Mouse (Mus musculus) cortical plate, adult 2 months (tissue): ENCODE results near the gene Ift140. TPM values are rescaled to one million over a fixed set of nuclear protein-coding genes. Genes with fewer than 3 reads are reported as not detected.

ENCODE experiments used
- H3K27ac ChIP-seq: fragments of 200-500 bp; 2 replicates; pipeline ENCODE4 v1.5.1; 2012; ENCODE audit warnings: low read length, control low read depth, inconsistent platforms; ENCODE audit not compliant: insufficient read depth
- H3K4me1 ChIP-seq: fragments of 200-500 bp; 2 replicates; pipeline ENCODE4 v1.6.1; 2011; ENCODE audit warnings: low read length; ENCODE audit not compliant: control insufficient read depth, insufficient read depth
- H3K4me3 ChIP-seq: fragments of 200-500 bp; 2 replicates; pipeline ENCODE4 v1.5.1; 2011; ENCODE audit warnings: mild to moderate bottlenecking, low read length, control low read depth; ENCODE audit not compliant: insufficient read depth
- CTCF ChIP-seq: fragments of 200-500 bp; IDR thresholded peaks from 2 replicates; pipeline ENCODE4 v1.5.1; 2011; ENCODE audit warnings: mild to moderate bottlenecking, control low read depth, low read length; ENCODE audit not compliant: insufficient read depth; ENCODE audit errors: extremely low read depth
- POLR2A ChIP-seq: fragments of 200-500 bp; IDR thresholded peaks from 2 replicates; pipeline ENCODE4 v1.6.1; 2011; ENCODE audit warnings: mild to moderate bottlenecking, low read length, control low read depth; ENCODE audit not compliant: insufficient read depth; ENCODE audit errors: extremely low read depth
- polyA plus RNA-seq: library from polyadenylated mRNA; depleted of rRNA; stranded (reverse); fragments of >200 nt; gene quantifications from 2 replicates; pipeline ENCODE4 v1.2.3, GENCODE M21; 2012; rRNA removed

The Ift140 gene
- polyA plus RNA-seq, 1 experiment: 22.2 TPM

DNA sequence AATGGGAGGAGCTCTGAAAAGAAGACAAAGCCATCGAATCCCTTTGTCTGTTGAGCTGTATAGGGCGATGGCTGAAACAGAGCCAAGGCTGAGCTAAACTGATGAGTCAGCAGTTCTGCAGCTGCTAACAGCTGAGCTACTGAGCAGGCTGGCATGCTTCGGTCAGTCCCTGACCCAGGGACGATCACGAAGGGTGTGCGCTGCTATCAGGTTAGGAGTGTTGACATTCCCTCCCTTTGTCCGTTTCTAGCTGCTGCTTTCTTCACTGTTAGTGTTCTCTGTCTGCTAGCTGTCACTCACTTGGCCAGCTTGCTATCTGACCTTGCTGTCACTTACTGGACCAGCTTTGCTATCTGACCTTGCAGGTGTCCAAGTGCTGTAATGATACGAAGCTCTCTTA lies 111.2 kb downstream of the Ift140 start:
- TF ChIP-seq CTCF (no peak), POLR2A (no peak)
- Histone ChIP-seq H3K27ac (no peak overlapping the region), H3K4me1 (no peaks in the 10 kb centered on the region), H3K4me3 (no peak overlapping the region)

DNA sequence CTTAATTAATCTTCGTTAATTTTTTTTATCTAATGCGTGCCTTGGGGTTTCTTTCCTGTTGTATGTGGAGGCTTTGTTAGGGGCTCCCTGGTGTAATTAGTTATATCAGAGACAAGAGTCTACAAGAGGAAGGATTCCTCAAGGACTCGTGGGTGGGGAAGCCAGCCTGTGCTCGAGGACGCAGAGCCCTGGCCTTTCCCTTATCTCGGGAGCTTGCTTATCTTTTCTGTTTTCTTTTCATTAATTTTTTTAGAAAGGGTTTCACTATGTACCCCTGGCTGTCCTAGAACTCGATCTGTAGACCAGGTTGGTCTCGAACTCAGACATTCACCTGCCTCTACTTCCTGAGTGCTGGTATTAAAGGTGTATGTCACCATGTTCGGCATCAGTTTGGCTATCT lies 111.8 kb downstream of the Ift140 start:
- Histone ChIP-seq H3K4me1 (no peaks in the 10 kb centered on the region), H3K4me3 (no peak overlapping the region), H3K27ac (no peak overlapping the region)
- TF ChIP-seq POLR2A (no peak), CTCF (no peak)

DNA sequence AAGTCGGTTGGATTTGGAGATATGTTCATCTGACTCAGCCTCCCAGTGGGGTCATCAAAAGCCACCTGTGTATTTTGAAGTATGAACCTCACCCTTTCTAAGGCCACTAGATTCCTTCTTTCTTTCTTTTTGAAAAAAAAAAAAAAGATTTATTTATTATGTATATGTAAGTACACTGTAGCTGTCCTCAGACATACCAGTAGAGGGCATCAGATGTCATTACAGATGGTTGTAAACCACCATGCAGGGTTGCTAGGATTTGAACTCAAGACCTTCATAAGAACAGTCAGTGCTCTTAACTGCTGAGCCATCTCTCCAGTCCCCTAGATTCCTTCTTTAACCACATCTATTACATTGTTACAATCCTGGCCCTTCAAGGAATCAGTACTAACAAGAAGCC lies 114.2 kb downstream of the Ift140 start:
- peaks cover 4% of the 10 kb centered on the region for H3K4me1 ChIP-seq
- TF ChIP-seq CTCF (no peak), POLR2A (no peak)
- no peak overlapping the region for H3K27ac ChIP-seq
- H3K4me3 ChIP-seq: no peak overlapping the region

DNA sequence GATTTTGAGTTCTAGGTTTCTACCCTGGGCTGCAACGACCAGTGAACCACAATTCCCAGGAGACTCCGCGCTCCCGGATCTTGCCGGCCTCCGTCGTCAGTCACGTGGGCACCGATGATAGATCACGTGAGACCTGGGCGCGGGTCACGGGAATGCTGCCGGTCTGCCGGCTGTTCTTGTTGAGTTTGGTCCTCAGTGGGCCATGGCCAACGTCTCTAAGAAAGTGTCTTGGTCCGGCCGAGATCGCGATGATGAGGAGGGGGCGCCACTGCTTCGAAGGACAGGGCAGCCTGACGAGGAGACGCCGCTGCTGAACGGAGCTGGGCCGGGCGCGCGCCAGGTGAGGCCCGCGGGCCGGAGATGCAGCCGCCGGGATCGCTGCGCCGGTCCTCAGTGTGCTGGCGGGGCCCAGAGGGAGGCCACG lies 117.4 kb downstream of the Ift140 start, which contains the start of gene Clcn7:
Gene Clcn7, plus strand, starts transcription at position 117 of the 424 bp plus-strand sequence.
- TF ChIP-seq CTCF (no peak), POLR2A (peak; percentile 72)
- Histone ChIP-seq H3K4me3 (peak within 1 kb of the TSS; percentile 70), H3K4me1 (peaks cover 4% of the 10 kb centered on the region), H3K27ac (no peak within 1 kb of the TSS)

DNA sequence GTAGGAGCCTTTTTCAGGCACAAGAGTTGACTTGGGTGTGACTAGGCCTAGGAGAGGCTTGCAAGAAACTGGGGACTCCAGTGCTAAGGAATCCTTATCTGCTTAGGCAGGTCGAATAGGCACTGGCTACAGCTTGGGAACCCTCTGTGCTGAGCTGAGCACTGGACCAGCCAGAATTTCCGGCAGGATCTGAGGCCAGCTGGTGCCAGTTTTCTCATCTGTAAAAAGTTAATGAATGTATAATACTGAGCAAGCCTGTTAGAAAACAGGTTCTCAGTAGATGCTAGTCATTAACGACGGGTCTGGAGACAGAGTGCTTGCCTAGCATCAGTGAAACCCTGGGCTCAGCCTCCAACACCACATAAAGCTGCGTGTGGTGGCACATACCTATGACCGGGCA lies 119.7 kb downstream of the Ift140 start:
- TF ChIP-seq POLR2A (no peak), CTCF (no peak)
- Histone ChIP-seq H3K27ac (no peak overlapping the region), H3K4me3 (no peak overlapping the region), H3K4me1 (peaks cover 4% of the 10 kb centered on the region)

DNA sequence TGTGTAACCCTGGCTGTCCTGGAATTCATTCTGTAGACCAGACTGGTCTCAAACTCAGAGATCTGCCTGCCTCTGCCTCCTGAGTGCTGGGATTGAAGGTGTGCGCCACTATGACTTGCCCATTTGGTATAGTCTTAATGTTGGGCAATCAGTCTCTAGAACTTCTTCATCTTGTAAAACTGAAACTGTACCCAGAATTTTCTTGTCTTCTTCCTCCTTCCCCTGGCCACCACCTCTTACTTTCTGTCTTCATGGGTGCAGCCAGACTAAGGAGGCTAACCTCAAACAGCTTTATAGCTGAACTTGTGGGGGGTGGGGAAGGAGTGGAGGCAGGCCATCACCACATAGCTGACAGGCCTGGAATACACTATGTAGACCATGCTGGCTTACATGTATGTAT lies 122.9 kb downstream of the Ift140 start:
- Histone ChIP-seq H3K4me3 (no peak overlapping the region), H3K27ac (no peak overlapping the region), H3K4me1 (peaks cover 4% of the 10 kb centered on the region)
- TF ChIP-seq POLR2A: no peak
- no peak for TF ChIP-seq CTCF

DNA sequence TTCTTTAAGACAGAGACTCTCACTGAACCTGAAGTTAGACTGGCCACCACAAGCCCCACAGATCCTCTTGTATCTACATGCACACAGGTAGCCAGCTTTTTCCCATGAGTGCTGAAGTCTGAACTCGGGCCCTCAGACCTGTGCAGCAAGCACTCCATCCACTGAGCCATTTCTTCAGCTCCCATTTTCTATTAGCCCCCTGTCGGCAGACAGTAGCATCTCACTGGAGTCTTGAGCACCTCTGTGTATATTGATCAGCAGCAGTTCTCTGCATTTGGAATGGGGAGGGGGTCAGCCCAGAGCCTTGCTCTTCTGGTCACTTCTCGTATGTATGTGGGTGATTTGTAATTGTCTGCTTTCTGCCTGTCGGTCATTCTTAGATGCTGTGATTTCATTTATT lies 124.1 kb downstream of the Ift140 start:
- Histone ChIP-seq H3K27ac (no peak overlapping the region), H3K4me1 (no peaks in the 10 kb centered on the region), H3K4me3 (no peak overlapping the region)
- TF ChIP-seq CTCF (peak; percentile 26; the same call in 1 of the 2 replicates), POLR2A (no peak)

Other genes starting within 250 kb of the Ift140 start
- not detected in 2 replicates for gene Meiob, start 211.8 kb upstream of the Ift140 start, polyA plus RNA-seq
- 138 and 151 TPM in 2 replicates for gene Hagh, start 175.9 kb upstream of the Ift140 start, polyA plus RNA-seq
- 21.8 and 25.1 TPM in 2 replicates for gene Fahd1, start 165.7 kb upstream of the Ift140 start, polyA plus RNA-seq
- gene Igfals, start 150.1 kb upstream of the Ift140 start, polyA plus RNA-seq: not detected in 2 replicates
- 24.6 and 27.3 TPM in 2 replicates for gene Nubp2, start 129.7 kb upstream of the Ift140 start, polyA plus RNA-seq
- gene Spsb3, start 129.4 kb upstream of the Ift140 start, polyA plus RNA-seq: 91.9 and 92.7 TPM in 2 replicates
- gene Eme2, start 121.0 kb upstream of the Ift140 start, polyA plus RNA-seq: 62.4 and 65.0 TPM in 2 replicates
- 115 and 117 TPM in 2 replicates for gene Mrps34, start 121.0 kb upstream of the Ift140 start, polyA plus RNA-seq
- 94.5 and 94.7 TPM in 2 replicates for gene Nme3, start 119.6 kb upstream of the Ift140 start, polyA plus RNA-seq
- gene Mapk8ip3, start 79.1 kb upstream of the Ift140 start, polyA plus RNA-seq: 328 and 355 TPM in 2 replicates
- gene Jpt2, start 55.4 kb upstream of the Ift140 start, polyA plus RNA-seq: 4.5 and 6.2 TPM in 2 replicates
- 22.0 and 23.1 TPM in 2 replicates for gene Cramp1l, start 297 bp upstream of the Ift140 start, polyA plus RNA-seq
- gene Tmem204, start 67.5 kb downstream of the Ift140 start, polyA plus RNA-seq: 17.8 and 19.4 TPM in 2 replicates
- 18.5 and 24.8 TPM in 2 replicates for gene Telo2, start 99.9 kb downstream of the Ift140 start, polyA plus RNA-seq
- gene Ptx4, start 104.7 kb downstream of the Ift140 start, polyA plus RNA-seq: 0.19 and 0.34 TPM in 2 replicates
- gene Clcn7, start 117.3 kb downstream of the Ift140 start, polyA plus RNA-seq: 45.6 and 47.0 TPM in 2 replicates
- gene Ccdc154, start 146.4 kb downstream of the Ift140 start, polyA plus RNA-seq: not detected in 2 replicates
- gene Gm38655, start 159.4 kb downstream of the Ift140 start, polyA plus RNA-seq: not detected in 2 replicates
- gene BC003965, start 168.5 kb downstream of the Ift140 start, polyA plus RNA-seq: 22.9 and 23.9 TPM in 2 replicates
- gene Unkl, start 172.3 kb downstream of the Ift140 start, polyA plus RNA-seq: 37.6 and 42.9 TPM in 2 replicates
- gene Gnptg, start 224.0 kb downstream of the Ift140 start, polyA plus RNA-seq: 121 and 126 TPM in 2 replicates
- 35.3 and 35.6 TPM in 2 replicates for gene Tsr3, start 224.1 kb downstream of the Ift140 start, polyA plus RNA-seq
- 4.3 and 5.4 TPM in 2 replicates for gene Baiap3, start 240.3 kb downstream of the Ift140 start, polyA plus RNA-seq